Mouse (Mus musculus) neural tube, embryonic 14.5 days (tissue): ENCODE measurements around the gene Ric8a. TPM values are rescaled to one million over a fixed set of nuclear protein-coding genes. Genes with fewer than 3 reads are reported as not detected.
A peak's percentile ranks its signal among the peaks of the same experiment; 100 is the strongest.

Source experiments
- ATAC-seq: fragments of 200-750 bp; cut with Nextera tagmentation; 2 replicates; pipeline ENCODE4 v1.8.0; 2017; ENCODE audit warnings: low read depth, mild to moderate bottlenecking, moderate TSS enrichment, moderate library complexity
- H3K27ac ChIP-seq: fragments of 300-500 bp; sonication (generic); 2 replicates; pipeline ENCODE4 v1.5.1; 2014; ENCODE audit warnings: low read depth, mild to moderate bottlenecking, control low read depth, low read length, moderate library complexity, mixed read lengths
- H3K27me3 ChIP-seq: fragments of 300-500 bp; sonication (generic); 2 replicates; pipeline ENCODE4 v1.6.1; 2014; ENCODE audit warnings: low read length; ENCODE audit not compliant: control insufficient read depth, insufficient read depth
- H3K36me3 ChIP-seq: fragments of 300-500 bp; sonication (generic); 2 replicates; pipeline ENCODE4 v1.6.1; 2014; ENCODE audit warnings: low read length, mixed read lengths; ENCODE audit not compliant: control insufficient read depth, insufficient read depth
- H3K4me1 ChIP-seq: fragments of 300-500 bp; sonication (generic); 2 replicates; pipeline ENCODE4 v1.6.1; 2014; ENCODE audit warnings: low read length; ENCODE audit not compliant: control insufficient read depth, insufficient read depth
- H3K4me2 ChIP-seq: fragments of 300-500 bp; sonication (generic); 2 replicates; pipeline ENCODE4 v1.6.1; 2014; ENCODE audit warnings: mild to moderate bottlenecking, low read depth, low read length, control low read depth
- H3K4me3 ChIP-seq: fragments of 300-500 bp; sonication (generic); 2 replicates; pipeline ENCODE4 v1.5.1; 2014; ENCODE audit warnings: low read depth, low read length, control low read depth, mixed read lengths
- H3K9ac ChIP-seq: fragments of 300-500 bp; sonication (generic); replicated peaks from 2 replicates; pipeline ENCODE4 v1.6.1; 2014; ENCODE audit warnings: low read depth, mild to moderate bottlenecking, control low read depth, low read length, mixed read lengths
- H3K9me3 ChIP-seq: fragments of 300-500 bp; sonication (generic); 2 replicates; pipeline ENCODE4 v1.6.1; 2016; ENCODE audit warnings: low read length; ENCODE audit not compliant: control insufficient read depth
- WGBS: fragments of 180-500 bp; shearing (Covaris S2); extraction: QIAGEN DNeasy Blood & Tissue Kit; methylation state at CpG from one replicate; pipeline ENCODE4 v1.1.7; 2014; 5-methylcytosine and 5-hydroxymethylcytosine counted together
- polyA plus RNA-seq: library from polyadenylated mRNA; unstranded; fragments of >200 nt; fragmentation: Nextera tagmentation; extraction: Ambion mirVana; gene quantifications from 2 replicates; pipeline ENCODE4 v1.2.1, GENCODE M21; 2014

Gene Ric8a
- 89.4 and 101 TPM in 2 replicates for polyA plus RNA-seq

DNA sequence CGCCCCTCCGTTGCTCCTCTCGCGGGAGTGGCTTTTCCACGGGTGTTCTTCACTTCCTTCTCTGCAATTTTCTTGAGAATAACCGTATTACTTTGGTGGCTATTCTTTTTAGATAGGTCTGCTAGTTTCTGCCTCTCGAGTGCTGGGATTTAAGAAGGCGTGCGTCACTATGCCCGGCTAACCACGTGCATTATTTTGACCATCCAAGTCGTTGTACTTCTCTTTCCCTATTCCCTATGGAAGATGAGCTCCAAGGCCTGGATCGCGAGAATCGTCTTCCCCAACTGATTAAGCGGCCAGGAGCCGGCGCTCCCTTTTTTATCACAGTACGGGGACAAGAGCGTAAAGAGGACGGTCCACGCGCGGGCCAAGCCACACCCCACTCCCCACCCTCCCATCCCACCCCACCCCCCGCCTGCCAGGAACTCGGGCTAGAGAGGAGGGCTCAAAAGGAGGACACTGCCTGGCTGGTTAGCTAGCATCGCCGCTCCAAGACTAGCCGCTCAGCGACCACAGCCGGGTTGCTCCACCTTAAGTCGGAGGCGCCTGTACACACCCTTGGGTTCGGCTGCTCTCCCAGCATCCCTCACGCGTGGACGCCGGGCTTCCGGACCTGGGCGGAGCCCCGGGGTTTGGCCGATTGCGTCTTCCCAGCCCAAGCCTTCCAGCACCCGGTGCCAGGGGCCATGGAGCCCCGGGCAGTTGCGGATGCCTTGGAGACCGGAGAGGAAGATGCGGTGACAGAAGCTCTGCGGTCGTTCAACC is at the start of gene Ric8a:
Ric8a (plus strand) TSS at position 173 of the 765 bp plus-strand sequence.
- ATAC-seq = peak; percentile 82

DNA sequence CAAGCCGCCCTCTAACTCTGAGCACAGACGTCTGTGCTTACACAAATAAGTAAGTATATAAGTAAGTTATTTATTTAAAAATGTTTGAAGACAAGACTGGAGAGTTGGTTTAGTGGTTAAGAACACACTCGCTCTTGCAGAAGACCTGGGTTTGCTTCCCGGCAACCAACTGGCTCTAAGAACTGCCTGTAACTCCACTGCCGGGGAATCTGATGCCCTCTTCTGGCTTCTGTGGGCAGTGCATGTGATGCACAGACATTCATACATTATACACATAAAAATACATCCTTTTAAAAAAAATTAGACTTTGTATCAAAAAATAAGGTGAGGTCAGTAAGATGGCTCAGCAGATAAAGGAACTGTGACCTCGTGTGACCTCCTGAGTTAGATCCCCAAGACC is 46.3 kb upstream of the Ric8a start:
- no peak overlapping the region for H3K9ac ChIP-seq
- no peaks in the 10 kb centered on the region for H3K4me1 ChIP-seq
- no peak overlapping the region for H3K27ac ChIP-seq
- no peak overlapping the region for H3K4me2 ChIP-seq
- WGBS = 93% methylated on average over 6 of the region's 6 CpGs
- no peaks in the 10 kb centered on the region for H3K9me3 ChIP-seq
- peaks cover 19% of the 10 kb centered on the region for H3K36me3 ChIP-seq
- no peak overlapping the region for H3K4me3 ChIP-seq
- no peaks in the 10 kb centered on the region for H3K27me3 ChIP-seq
- ATAC-seq = no peak

More for the DNA sequence above, at the start of gene Ric8a:
- Histone ChIP-seq H3K9ac (peak within 1 kb of the TSS; percentile 81), H3K9me3 (no peaks in the 10 kb centered on the region), H3K4me2 (peak within 1 kb of the TSS; percentile 97), H3K4me1 (peaks cover 21% of the 10 kb centered on the region), H3K27me3 (no peaks in the 10 kb centered on the region), H3K36me3 (peaks cover 45% of the 10 kb centered on the region), H3K27ac (peak within 1 kb of the TSS; percentile 89), H3K4me3 (peak within 1 kb of the TSS; percentile 67)
- under 1% methylated on average over 49 of the region's 50 CpGs for WGBS

DNA sequence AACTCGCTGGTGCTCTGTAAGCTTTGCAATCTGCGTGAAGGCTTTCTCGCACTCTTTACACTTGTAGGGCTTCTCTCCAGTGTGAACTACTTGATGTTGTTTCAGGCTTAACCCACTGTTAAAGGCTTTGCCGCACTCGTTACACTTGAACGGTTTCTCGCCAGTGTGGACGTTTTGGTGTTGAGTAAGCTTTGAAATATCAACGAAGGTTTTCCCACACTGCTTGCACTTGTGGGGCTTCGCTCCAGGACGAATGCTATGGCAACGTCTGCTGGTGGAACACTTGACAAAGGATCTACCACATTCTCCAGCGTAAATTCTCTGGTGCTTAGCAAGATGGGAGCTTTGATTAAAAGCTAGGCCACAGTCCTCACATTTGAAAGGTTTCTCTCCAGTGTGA is 45.0 kb upstream of the Ric8a start:
- H3K4me3 ChIP-seq = no peak overlapping the region
- H3K27ac ChIP-seq = no peak overlapping the region
- H3K36me3 ChIP-seq = peaks cover 19% of the 10 kb centered on the region
- 89% methylated on average over 13 of the region's 13 CpGs for WGBS
- ATAC-seq = no peak
- H3K9ac ChIP-seq = no peak overlapping the region
- no peaks in the 10 kb centered on the region for H3K4me1 ChIP-seq
- H3K4me2 ChIP-seq = no peak overlapping the region
- H3K9me3 ChIP-seq = no peaks in the 10 kb centered on the region
- H3K27me3 ChIP-seq = no peaks in the 10 kb centered on the region

DNA sequence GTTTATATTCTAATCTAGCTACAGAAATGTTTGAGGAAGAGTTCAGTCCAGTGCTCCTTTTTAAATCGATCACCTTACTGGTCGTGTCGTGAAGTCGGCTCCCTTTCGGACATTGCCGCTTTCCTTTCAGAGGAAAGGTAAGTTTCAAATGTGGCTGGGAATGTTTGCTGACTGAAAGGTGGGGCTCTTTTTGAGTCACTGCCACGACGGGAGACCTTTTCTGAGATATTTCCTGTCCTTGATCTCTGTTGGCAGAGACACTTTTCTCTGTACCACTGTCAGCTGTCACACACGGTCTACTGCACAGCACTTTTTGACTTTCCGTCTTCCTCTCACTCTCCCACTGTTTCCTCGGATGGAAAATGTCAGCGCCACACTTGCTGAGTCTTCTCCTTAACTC is 43.9 kb upstream of the Ric8a start:
- no peak for ATAC-seq
- H3K4me1 ChIP-seq = no peaks in the 10 kb centered on the region
- no peak overlapping the region for H3K4me2 ChIP-seq
- no peaks in the 10 kb centered on the region for H3K27me3 ChIP-seq
- no peak overlapping the region for H3K4me3 ChIP-seq
- 95% methylated on average over 12 of the region's 12 CpGs for WGBS
- H3K9me3 ChIP-seq = no peaks in the 10 kb centered on the region
- no peak overlapping the region for H3K9ac ChIP-seq
- H3K36me3 ChIP-seq = peaks cover 19% of the 10 kb centered on the region
- no peak overlapping the region for H3K27ac ChIP-seq

DNA sequence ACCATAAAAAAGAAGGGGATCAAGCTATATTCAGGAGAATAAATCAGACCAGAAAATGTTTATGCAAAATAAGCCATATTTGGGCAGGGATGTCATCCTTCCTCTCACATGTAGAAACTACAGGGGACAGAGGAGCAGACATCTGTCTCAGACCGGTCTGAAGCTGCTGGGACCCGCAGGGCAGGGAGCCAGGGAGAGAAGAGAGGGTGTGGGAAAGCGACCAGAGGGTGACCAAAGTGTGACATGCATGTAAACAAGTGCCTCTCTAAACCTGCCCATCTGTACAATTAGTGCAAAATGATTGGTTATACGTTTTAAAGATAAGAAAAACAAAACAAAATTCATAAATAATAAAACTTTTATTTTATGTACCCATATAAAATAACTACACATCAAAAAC is 36.6 kb upstream of the Ric8a start:
- no peaks in the 10 kb centered on the region; the same call in 1 of the 2 replicates for H3K36me3 ChIP-seq
- H3K4me3 ChIP-seq = no peak overlapping the region
- no peak overlapping the region for H3K27ac ChIP-seq
- 0 out of 2 replicates have a peak, but pooled peaks cover 6% of the 10 kb centered on the region for H3K4me1 ChIP-seq
- H3K9me3 ChIP-seq = no peaks in the 10 kb centered on the region
- peak overlapping the region; percentile 19; the same call in 1 of the 2 replicates for H3K4me2 ChIP-seq
- no peak for ATAC-seq
- H3K27me3 ChIP-seq = no peaks in the 10 kb centered on the region
- H3K9ac ChIP-seq = no peak overlapping the region
- 46% methylated on average over 4 of the region's 4 CpGs for WGBS

DNA sequence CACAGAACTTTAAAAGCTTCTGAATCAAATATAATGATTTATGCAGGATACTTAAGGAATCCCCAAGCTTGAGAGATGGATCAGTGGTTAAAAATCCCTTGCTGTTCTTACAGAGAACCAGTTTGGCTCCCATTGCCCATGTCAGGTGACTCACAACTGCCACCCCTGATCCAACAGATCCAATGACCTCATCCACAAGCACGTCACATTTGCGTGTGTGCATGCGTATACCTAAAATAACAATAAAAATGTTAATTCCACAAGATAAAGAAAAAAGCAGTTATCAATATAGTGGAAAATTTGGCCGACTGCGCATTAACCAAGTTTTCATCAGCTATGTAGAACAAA is 35.5 kb upstream of the Ric8a start:
- H3K4me1 ChIP-seq = 0 out of 2 replicates have a peak, but pooled peaks cover 6% of the 10 kb centered on the region
- ATAC-seq = peak; percentile 66
- 41% methylated on average over 5 of the region's 5 CpGs for WGBS

DNA sequence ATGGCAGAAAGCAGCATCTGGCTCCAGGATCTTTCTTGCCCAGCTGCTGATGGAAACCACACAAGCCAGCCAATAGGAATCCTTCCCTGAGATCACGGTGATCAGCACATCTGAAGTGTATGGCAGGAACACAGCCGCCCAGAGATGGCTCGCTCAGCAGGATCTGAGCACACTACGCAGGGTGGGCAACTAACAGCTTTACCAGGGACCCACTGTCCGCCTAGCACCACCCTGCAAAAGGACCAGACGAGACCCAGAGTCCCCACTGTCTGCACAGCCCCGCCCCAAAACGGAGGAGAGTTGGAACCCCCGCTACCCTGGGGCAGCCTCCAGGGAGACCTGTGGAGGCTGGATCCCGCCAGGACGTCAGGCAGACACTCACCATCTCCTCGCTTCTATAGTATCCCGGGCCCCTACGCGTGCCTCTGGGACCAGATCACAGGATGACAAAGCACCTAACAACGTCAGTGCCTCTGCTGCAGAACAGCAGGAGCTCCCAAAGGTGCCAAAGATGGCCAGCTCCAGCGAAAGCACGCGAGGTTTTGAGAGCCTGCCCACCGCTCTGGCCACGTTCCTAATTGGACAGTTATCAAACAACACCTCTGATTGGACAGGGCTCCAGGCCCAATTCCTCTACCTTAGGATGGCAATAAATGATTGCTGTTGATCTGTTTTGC is 35.0 kb upstream of the Ric8a start, which contains the start of gene Zfp941:
Zfp941 (minus strand) TSS at position 526 of the 677 bp plus-strand sequence.
- ATAC-seq = peak; percentile 93
- peak within 1 kb of the TSS; percentile 93 for H3K27ac ChIP-seq
- H3K4me2 ChIP-seq = peak within 1 kb of the TSS; percentile 60
- peak within 1 kb of the TSS; percentile 84 for H3K9ac ChIP-seq
- H3K4me1 ChIP-seq = 0 out of 2 replicates have a peak, but pooled peaks cover 6% of the 10 kb centered on the region
- no peaks in the 10 kb centered on the region; the same call in 1 of the 2 replicates for H3K36me3 ChIP-seq
- no peaks in the 10 kb centered on the region for H3K27me3 ChIP-seq
- no peaks in the 10 kb centered on the region for H3K9me3 ChIP-seq
- peak within 1 kb of the TSS; percentile 61 for H3K4me3 ChIP-seq
- WGBS = 1% methylated on average over 21 of the region's 21 CpGs

More for the DNA sequence above, 35.5 kb upstream of the Ric8a start:
- H3K4me2 ChIP-seq = peak overlapping the region; percentile 60
- peak overlapping the region; percentile 93 for H3K27ac ChIP-seq
- H3K27me3 ChIP-seq = no peaks in the 10 kb centered on the region
- peak overlapping the region; percentile 61 for H3K4me3 ChIP-seq
- H3K9ac ChIP-seq = peak overlapping the region; percentile 84
- no peaks in the 10 kb centered on the region; the same call in 1 of the 2 replicates for H3K36me3 ChIP-seq
- H3K9me3 ChIP-seq = no peaks in the 10 kb centered on the region

DNA sequence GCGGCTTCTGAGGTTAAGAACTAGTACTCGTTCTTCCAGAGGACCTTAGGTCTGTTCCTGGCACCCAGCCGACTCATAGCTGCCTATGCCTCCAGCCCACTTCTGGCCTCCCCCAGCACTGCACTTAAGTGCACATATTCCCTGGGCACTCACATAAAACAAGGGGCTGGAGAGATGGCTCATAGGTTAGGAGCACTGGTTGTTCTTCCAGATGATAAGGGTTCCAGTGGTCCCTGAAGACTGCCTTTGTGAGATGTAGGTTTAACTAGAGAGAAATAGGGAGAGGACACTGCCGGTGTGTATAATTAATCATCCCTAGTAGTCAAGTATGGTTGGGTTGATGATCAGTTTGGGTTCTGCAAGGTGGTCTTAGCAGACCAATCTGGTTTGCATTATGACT is 34.0 kb upstream of the Ric8a start:
- Histone ChIP-seq H3K36me3 (no peaks in the 10 kb centered on the region), H3K9ac (no peak overlapping the region), H3K4me2 (no peak overlapping the region), H3K4me3 (no peak overlapping the region), H3K27ac (no peak overlapping the region), H3K27me3 (no peaks in the 10 kb centered on the region), H3K9me3 (no peaks in the 10 kb centered on the region), H3K4me1 (0 out of 2 replicates have a peak, but pooled peaks cover 6% of the 10 kb centered on the region)
- ATAC-seq = no peak
- 96% methylated on average over 4 of the region's 4 CpGs for WGBS
